Mouse (Mus musculus): ENCODE data around the gene Apoc4. TPM values are rescaled to one million over a fixed set of nuclear protein-coding genes. Genes with fewer than 3 reads are reported as not detected.

The Apoc4 gene
- polyA plus RNA-seq (2015; fragmentation: Nextera tagmentation; extraction: Ambion mirVana) = 58.3 and 74.0 TPM in 2 replicates

GRCm38 (mm10) chr7:19681202-19681694 lies at the start of gene Apoc4, which contains the start of gene Gm44805:
Apoc4 (minus strand) TSS chr7:19681479.
Gm44805 (minus strand) TSS chr7:19681423.
- peak within 1 kb of the TSS; percentile 33; the same call in 1 of the 2 replicates for H3K9ac ChIP-seq
- H3K27me3 ChIP-seq = no peaks in the 10 kb centered on the region
- ATAC-seq (ENCODE audit: low read depth) (peak; percentile 25; the same call in 1 of the 2 replicates), DNase-seq (no peak)
- peaks cover 57% of the 10 kb centered on the region for H3K4me1 ChIP-seq (replicated peaks)
- peak within 1 kb of the TSS; percentile 66 for H3K27ac ChIP-seq
- H3K36me3 ChIP-seq = no peaks in the 10 kb centered on the region
- WGBS (ENCODE audit: insufficient replicate concordance) = 51% methylated on average over 8 of the region's 8 CpGs
- no peak within 1 kb of the TSS for H3K4me3 ChIP-seq (replicated peaks)
- peak within 1 kb of the TSS; percentile 34 for H3K4me2 ChIP-seq
- no peaks in the 10 kb centered on the region for H3K9me3 ChIP-seq (replicated peaks)

DNA sequence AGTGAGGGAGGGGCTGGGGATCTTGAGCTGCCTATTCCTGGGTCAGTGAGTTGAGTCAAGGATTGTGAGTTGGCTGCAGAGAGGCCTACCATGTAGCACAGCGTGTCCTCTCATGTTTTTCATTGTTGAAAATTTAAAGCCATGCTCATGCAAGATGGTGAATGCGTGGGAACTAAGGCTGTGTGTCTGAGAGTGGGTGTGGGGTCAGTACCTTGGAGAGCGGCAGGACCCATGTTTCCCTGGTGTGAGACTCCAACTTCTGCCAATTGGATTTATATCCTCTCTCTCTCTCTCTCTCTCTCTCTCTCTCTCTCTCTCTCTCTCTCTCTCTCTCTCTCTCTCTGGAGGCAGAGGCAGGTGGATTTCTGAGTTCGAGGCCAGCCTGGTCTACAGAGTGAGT lies 45.3 kb upstream of the Apoc4 start:
- DNase-seq = no peak
- Histone ChIP-seq H3K36me3 (peaks cover 25% of the 10 kb centered on the region), H3K4me3 (replicated peaks) (no peak overlapping the region), H3K4me2 (no peak overlapping the region), H3K4me1 (replicated peaks) (peaks cover 12% of the 10 kb centered on the region), H3K27ac (no peak overlapping the region), H3K27me3 (no peaks in the 10 kb centered on the region), H3K9me3 (replicated peaks) (no peaks in the 10 kb centered on the region), H3K9ac (no peak overlapping the region)
- WGBS (ENCODE audit: insufficient replicate concordance) = 79% methylated on average over 4 of the region's 4 CpGs
- no peak for ATAC-seq (ENCODE audit: low read depth)

- Histone ChIP-seq H3K4me2 (no peak overlapping the region), H3K36me3 (peaks cover 9% of the 10 kb centered on the region), H3K27me3 (no peaks in the 10 kb centered on the region), H3K9ac (no peak overlapping the region), H3K4me1 (replicated peaks) (peaks cover 13% of the 10 kb centered on the region), H3K4me3 (replicated peaks) (no peak overlapping the region), H3K9me3 (replicated peaks) (0 out of 2 replicates have a peak, but pooled peaks cover 4% of the 10 kb centered on the region), H3K27ac (no peak overlapping the region)
- no peak for ATAC-seq (ENCODE audit: low read depth)
- WGBS (ENCODE audit: insufficient replicate concordance) = 79% methylated on average over 12 of the region's 12 CpGs
- no peak for DNase-seq
Observed at GRCm38 (mm10) chr7:19724167-19724566, 42.9 kb upstream of the Apoc4 start.

DNA sequence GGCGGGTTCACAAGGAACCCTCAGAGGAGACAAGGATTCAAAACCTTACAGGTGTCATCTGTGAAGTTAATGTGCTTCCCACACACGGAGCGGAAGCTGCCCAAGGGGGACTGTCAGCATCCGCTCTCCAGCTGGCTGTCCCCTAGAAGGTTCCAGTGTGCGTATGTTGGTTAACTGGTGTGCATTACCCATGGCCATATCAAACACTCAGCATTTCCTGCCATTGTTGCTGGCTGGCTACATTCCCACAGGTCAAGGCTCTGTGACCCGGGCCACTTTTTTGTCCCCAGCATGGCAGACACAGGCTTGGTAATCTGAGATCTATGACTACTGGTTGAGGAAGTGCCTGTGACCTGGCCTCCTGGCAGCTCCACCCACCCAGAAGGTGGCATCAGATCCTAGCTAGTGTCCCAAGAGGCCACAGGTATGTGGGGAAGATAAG lies 41.5 kb upstream of the Apoc4 start:
- Histone ChIP-seq H3K9me3 (replicated peaks) (0 out of 2 replicates have a peak, but pooled peaks cover 4% of the 10 kb centered on the region), H3K27ac (peak overlapping the region; percentile 34; the same call in 1 of the 2 replicates), H3K9ac (no peak overlapping the region), H3K4me2 (no peak overlapping the region), H3K4me1 (replicated peaks) (peaks cover 17% of the 10 kb centered on the region), H3K27me3 (no peaks in the 10 kb centered on the region), H3K36me3 (peaks cover 4% of the 10 kb centered on the region; the same call in 1 of the 2 replicates), H3K4me3 (replicated peaks) (no peak overlapping the region)
- 44% methylated on average over 6 of the region's 6 CpGs for WGBS (ENCODE audit: insufficient replicate concordance)
- DNase-seq (no peak), ATAC-seq (ENCODE audit: low read depth) (peak; percentile 47)

DNA sequence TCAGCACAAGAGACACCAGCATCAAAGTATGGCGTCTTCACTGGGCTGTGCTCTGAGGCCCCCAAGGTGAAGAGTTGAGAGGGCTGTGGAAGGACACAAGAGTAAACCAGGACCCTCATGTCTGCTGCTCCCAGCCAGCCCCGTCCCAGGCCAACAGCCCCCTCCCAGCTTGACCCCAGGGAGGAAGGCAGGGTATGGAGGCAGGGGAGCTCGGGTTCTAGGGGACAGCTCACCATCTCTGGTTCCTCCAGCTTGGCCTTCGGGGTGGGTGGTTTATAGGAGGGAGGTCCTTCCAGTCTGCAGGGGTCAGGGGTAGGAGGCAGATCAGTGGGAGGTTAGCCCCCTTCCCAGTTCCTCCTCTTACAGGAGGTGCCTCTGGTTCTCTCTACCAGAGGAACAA lies 37.9 kb upstream of the Apoc4 start:
- peaks cover 37% of the 10 kb centered on the region for H3K4me1 ChIP-seq (replicated peaks)
- 61% methylated on average over 4 of the region's 4 CpGs for WGBS (ENCODE audit: insufficient replicate concordance)
- 0 out of 2 replicates have a peak, but pooled peaks cover 4% of the 10 kb centered on the region for H3K9me3 ChIP-seq (replicated peaks)
- ATAC-seq (ENCODE audit: low read depth) = no peak
- H3K4me3 ChIP-seq (replicated peaks) = no peak overlapping the region
- H3K4me2 ChIP-seq = no peak overlapping the region
- no peak for DNase-seq
- H3K36me3 ChIP-seq = peaks cover 4% of the 10 kb centered on the region; the same call in 1 of the 2 replicates
- no peak overlapping the region for H3K9ac ChIP-seq
- H3K27ac ChIP-seq = no peak overlapping the region
- H3K27me3 ChIP-seq = no peaks in the 10 kb centered on the region

DNA sequence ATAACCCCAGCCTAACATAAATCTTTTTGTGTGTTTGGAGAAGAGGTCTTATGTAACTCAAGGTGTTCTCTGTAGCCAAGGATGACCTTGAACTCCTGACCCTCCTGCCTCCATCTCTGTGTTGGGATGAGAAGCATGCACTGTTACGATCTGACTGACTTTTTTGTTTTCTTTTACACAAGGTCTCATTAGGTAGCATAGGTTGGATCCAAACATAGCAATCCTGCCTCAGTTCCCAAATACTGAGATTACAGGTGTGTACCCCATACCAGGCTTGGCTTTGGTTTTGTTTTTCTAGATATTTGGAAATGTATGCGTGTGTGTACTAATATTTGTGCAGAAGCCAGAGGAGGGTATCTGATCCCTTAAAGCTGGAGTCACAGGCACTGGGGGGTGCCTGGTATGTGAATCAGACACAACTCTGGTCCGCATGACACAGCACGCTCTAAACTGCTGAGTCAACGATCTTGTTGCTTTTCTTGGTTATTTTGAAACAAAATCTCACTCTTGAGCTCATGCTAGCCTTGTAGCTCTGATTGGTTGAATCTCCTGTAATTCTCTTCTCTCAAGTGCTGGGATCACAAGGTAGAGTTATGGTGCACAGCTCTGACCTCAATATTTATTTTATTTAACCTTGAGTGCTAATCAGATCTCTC lies 37.1 kb upstream of the Apoc4 start:
- no peak overlapping the region for H3K9ac ChIP-seq
- ATAC-seq (ENCODE audit: low read depth) (no peak), DNase-seq (no peak)
- H3K27ac ChIP-seq = no peak overlapping the region
- no peaks in the 10 kb centered on the region for H3K27me3 ChIP-seq
- 70% methylated on average over 5 of the region's 5 CpGs for WGBS (ENCODE audit: insufficient replicate concordance)
- no peak overlapping the region for H3K4me3 ChIP-seq (replicated peaks)
- peaks cover 44% of the 10 kb centered on the region for H3K4me1 ChIP-seq (replicated peaks)
- peaks cover 12% of the 10 kb centered on the region for H3K36me3 ChIP-seq
- no peak overlapping the region for H3K4me2 ChIP-seq
- H3K9me3 ChIP-seq (replicated peaks) = 0 out of 2 replicates have a peak, but pooled peaks cover 4% of the 10 kb centered on the region

DNA sequence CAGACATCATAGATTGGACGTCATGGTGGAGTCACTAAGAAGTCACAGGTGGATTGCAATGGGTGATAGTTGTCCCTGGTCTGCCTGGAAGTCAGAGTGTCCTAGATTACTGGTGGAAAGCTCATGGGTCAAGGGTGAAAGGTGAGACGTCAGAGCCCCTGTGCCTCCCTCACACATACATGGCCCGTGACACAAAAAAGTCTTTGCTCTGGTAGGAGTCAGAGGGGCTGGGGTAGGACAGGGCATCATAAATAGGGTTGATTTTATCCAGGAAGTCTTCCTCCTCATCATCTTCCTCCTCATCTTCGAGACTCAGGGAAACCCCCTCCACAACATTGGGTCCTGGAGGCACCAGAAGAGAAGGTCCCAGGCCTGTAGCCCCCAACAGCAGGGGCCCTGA lies 36.1 kb upstream of the Apoc4 start:
- no peak overlapping the region for H3K4me3 ChIP-seq (replicated peaks)
- WGBS (ENCODE audit: insufficient replicate concordance) = 67% methylated on average over 4 of the region's 4 CpGs
- DNase-seq (no peak), ATAC-seq (ENCODE audit: low read depth) (no peak)
- H3K9ac ChIP-seq = no peak overlapping the region
- peaks cover 22% of the 10 kb centered on the region for H3K36me3 ChIP-seq
- H3K27ac ChIP-seq = no peak overlapping the region
- H3K4me1 ChIP-seq (replicated peaks) = peaks cover 41% of the 10 kb centered on the region
- H3K27me3 ChIP-seq = no peaks in the 10 kb centered on the region
- 0 out of 2 replicates have a peak, but pooled peaks cover 4% of the 10 kb centered on the region for H3K9me3 ChIP-seq (replicated peaks)
- no peak overlapping the region for H3K4me2 ChIP-seq

DNA sequence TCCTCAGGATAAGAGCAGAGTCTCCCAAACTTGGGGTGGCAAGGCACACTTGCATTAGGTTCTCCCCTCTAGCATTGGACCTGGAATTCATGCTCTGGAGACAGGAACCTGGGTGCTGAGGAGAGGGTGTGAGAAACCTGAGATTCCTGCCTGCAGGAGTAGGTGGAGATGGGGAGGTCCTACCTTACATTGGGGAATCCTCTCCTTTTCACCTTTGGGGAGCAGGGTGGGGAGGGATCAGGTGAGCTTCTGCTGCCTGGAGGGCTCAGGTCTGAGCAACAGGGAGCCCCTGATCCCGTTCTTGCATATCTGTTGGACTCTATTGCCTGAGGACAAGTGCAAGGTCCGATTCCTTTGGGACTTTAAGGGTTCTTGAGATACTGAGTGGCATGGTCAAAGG lies 35.5 kb upstream of the Apoc4 start:
- Histone ChIP-seq H3K36me3 (peaks cover 28% of the 10 kb centered on the region), H3K27ac (peak overlapping the region; percentile 81), H3K4me2 (peak overlapping the region; percentile 84), H3K4me3 (replicated peaks) (peak overlapping the region; percentile 62), H3K9ac (peak overlapping the region; percentile 72), H3K4me1 (replicated peaks) (peaks cover 43% of the 10 kb centered on the region), H3K9me3 (replicated peaks) (0 out of 2 replicates have a peak, but pooled peaks cover 4% of the 10 kb centered on the region), H3K27me3 (no peaks in the 10 kb centered on the region)
- 82% methylated on average over 2 of the region's 2 CpGs for WGBS (ENCODE audit: insufficient replicate concordance)
- no peak for ATAC-seq (ENCODE audit: low read depth)
- DNase-seq = no peak

GRCm38 (mm10) chr7:19716055-19716682 lies 34.9 kb upstream of the Apoc4 start:
- no peak for DNase-seq
- H3K9ac ChIP-seq = peak overlapping the region; percentile 72
- H3K4me1 ChIP-seq (replicated peaks) = peaks cover 43% of the 10 kb centered on the region
- H3K36me3 ChIP-seq = peaks cover 32% of the 10 kb centered on the region
- H3K9me3 ChIP-seq (replicated peaks) = 0 out of 2 replicates have a peak, but pooled peaks cover 2% of the 10 kb centered on the region
- H3K27me3 ChIP-seq = no peaks in the 10 kb centered on the region
- no peak for ATAC-seq (ENCODE audit: low read depth)
- H3K4me2 ChIP-seq = peak overlapping the region; percentile 84
- H3K4me3 ChIP-seq (replicated peaks) = peak overlapping the region; percentile 62
- peak overlapping the region; percentile 81 for H3K27ac ChIP-seq
- WGBS (ENCODE audit: insufficient replicate concordance) = 5% methylated on average over 18 of the region's 18 CpGs

DNA sequence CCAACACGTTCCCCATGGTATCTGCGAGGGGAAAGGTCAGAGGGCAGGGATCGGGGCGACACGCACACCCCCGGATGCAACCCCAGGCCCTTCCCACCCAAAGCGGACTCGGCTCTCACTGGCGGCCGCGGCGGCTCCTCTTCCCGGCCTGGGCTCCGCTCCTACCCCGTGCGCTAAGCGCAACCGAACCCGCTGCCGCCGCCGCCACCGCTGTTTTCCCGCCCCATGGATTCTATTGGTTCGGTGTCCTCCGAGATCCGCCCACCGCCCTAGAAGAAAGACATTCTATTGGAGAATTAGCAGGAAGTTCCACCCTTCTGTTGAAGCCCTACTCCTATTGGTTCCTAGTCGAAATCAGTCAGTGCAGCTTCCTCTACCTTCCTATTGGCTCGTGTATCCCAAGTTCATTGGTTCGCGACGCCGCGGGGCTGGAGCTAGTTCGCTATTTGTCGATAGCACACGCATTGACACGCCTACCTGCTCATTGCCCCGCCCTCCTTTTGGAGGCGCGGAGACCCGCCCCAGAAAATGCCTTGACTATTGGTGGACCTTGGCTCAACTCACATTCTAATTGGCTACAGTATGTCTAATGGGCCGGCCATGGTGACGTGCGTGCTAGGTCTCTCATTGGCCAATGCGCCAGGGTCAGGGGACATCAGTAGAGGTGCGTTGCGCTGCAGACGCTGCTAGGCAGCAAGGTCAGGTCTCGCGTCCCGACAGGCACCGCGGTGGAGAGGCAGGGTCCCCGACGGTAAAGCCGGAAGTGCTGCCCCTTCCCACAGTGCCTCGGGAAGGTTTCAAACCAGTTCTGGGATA lies 34.2 kb upstream of the Apoc4 start, which contains the start of gene Tomm40:
Gene Tomm40, minus strand, starts transcription at position 200 of the 816 bp plus-strand sequence.
- peak; percentile 97 for ATAC-seq (ENCODE audit: low read depth)
- Histone ChIP-seq H3K27me3 (no peaks in the 10 kb centered on the region), H3K27ac (peak within 1 kb of the TSS; percentile 81), H3K4me1 (replicated peaks) (peaks cover 43% of the 10 kb centered on the region), H3K9me3 (replicated peaks) (no peaks in the 10 kb centered on the region), H3K9ac (peak within 1 kb of the TSS; percentile 95), H3K36me3 (peaks cover 37% of the 10 kb centered on the region), H3K4me3 (replicated peaks) (peak within 1 kb of the TSS; percentile 99), H3K4me2 (peak within 1 kb of the TSS; percentile 96)
- under 1% methylated on average over 59 of the region's 59 CpGs for WGBS (ENCODE audit: insufficient replicate concordance)
- peak; percentile 100 for DNase-seq
